In genomic region chr13:94208892-94209291, GRCm38 (mm10) we compare ENCODE assay signal across 19 mouse cellular contexts.
DNase-seq lines count a peak whose midpoint lies in the region; ATAC-seq and TF ChIP-seq lines count a peak whose summit lies in the region.
"Had no signal": no experiment of that assay in that cellular context is flagged by ENCODE, and none has a peak within 500 bp of the region (broad histone marks: within the 10 kb centered on the region; RNA-seq: fewer than 3 reads in every experiment).

No protein-coding gene starts in this region.

- no peak for TF ChIP-seq POLR2A in bone marrow, adult 2 months (IDR thresholded peaks at IDR 0.05; ENCODE audit: borderline replicate concordance, control insufficient read depth, low read depth, low read length)

- ATAC-seq in forebrain, postnatal 0 days: no peak
- no peak for ATAC-seq in forebrain, embryonic 11.5 days (replicated peaks; ENCODE audit: low FRiP score)
- no peak for ATAC-seq in hindbrain, embryonic 13.5 days (ENCODE audit: low FRiP score)
- ATAC-seq: midbrain, embryonic 16.5 days had no signal

- H3K9ac ChIP-seq in forebrain, postnatal 0 days: no peak overlapping the region
- no peak overlapping the region for H3K9ac ChIP-seq in forebrain, embryonic 11.5 days (ENCODE audit: low read length)
- no peak overlapping the region for H3K9ac ChIP-seq in hindbrain, embryonic 13.5 days
- H3K9ac ChIP-seq: forebrain, embryonic 12.5 days; heart, embryonic 12.5 days; hindbrain, embryonic 12.5 days; liver, embryonic 15.5 days; neural tube, embryonic 13.5 days; stomach, embryonic 15.5 days had no signal

- no peaks in the 10 kb centered on the region for H3K9me3 ChIP-seq in forebrain, postnatal 0 days (ENCODE audit: low read length)
- no peaks in the 10 kb centered on the region; the same call in 1 of the 2 replicates for H3K9me3 ChIP-seq in forebrain, embryonic 11.5 days (ENCODE audit: control insufficient read depth, low read length)
- peaks cover 4% of the 10 kb centered on the region for H3K9me3 ChIP-seq in E14TG2a.4 (ENCODE audit: low read length)
- H3K9me3 ChIP-seq in hindbrain, embryonic 13.5 days: peaks cover 6% of the 10 kb centered on the region
- H3K9me3 ChIP-seq: liver, embryonic 15.5 days; neural tube, embryonic 13.5 days; stomach, embryonic 15.5 days had no signal

- no peak overlapping the region for H3K4me3 ChIP-seq in forebrain, postnatal 0 days (ENCODE audit: low read depth, low read length)
- H3K4me3 ChIP-seq in forebrain, embryonic 11.5 days (ENCODE audit: low read depth, low read length): no peak overlapping the region
- no peak overlapping the region for H3K4me3 ChIP-seq in left cerebral cortex, adult 2 months
- H3K4me3 ChIP-seq in E14TG2a.4 (replicated peaks; ENCODE audit: low read length): no peak overlapping the region
- no peak overlapping the region for H3K4me3 ChIP-seq in bone marrow, adult 2 months (replicated peaks; ENCODE audit: control insufficient read depth, low read depth, low read length)
- no peak overlapping the region for H3K4me3 ChIP-seq in hindbrain, embryonic 13.5 days
- H3K4me3 ChIP-seq: forebrain, embryonic 12.5 days; heart, embryonic 12.5 days; hindbrain, embryonic 12.5 days; liver, embryonic 15.5 days; neural tube, embryonic 13.5 days; stomach, embryonic 15.5 days had no signal

- H3K4me2 ChIP-seq in forebrain, postnatal 0 days (ENCODE audit: low read depth): no peak overlapping the region
- no peak overlapping the region for H3K4me2 ChIP-seq in forebrain, embryonic 11.5 days (ENCODE audit: low read depth, low read length, severe bottlenecking)
- H3K4me2 ChIP-seq in hindbrain, embryonic 13.5 days: no peak overlapping the region
- H3K4me2 ChIP-seq: forebrain, embryonic 12.5 days; heart, embryonic 12.5 days; hindbrain, embryonic 12.5 days; liver, embryonic 15.5 days; neural tube, embryonic 13.5 days; stomach, embryonic 15.5 days had no signal

- H3K27ac ChIP-seq in forebrain, postnatal 0 days (ENCODE audit: low read depth, low read length): no peak overlapping the region
- H3K27ac ChIP-seq in forebrain, embryonic 11.5 days (ENCODE audit: low read depth, low read length): no peak overlapping the region
- no peak overlapping the region for H3K27ac ChIP-seq in left cerebral cortex, adult 2 months
- H3K27ac ChIP-seq in bone marrow, adult 2 months (ENCODE audit: control insufficient read depth, insufficient read depth, low read depth, low read length, poor library complexity): no peak overlapping the region
- no peak overlapping the region for H3K27ac ChIP-seq in hindbrain, embryonic 13.5 days
- H3K27ac ChIP-seq: forebrain, embryonic 12.5 days; hindbrain, embryonic 12.5 days; liver, embryonic 15.5 days; neural tube, embryonic 13.5 days; stomach, embryonic 15.5 days had no signal

- peaks cover 15% of the 10 kb centered on the region for H3K36me3 ChIP-seq in forebrain, postnatal 0 days (ENCODE audit: insufficient read depth)
- H3K36me3 ChIP-seq in forebrain, embryonic 11.5 days (ENCODE audit: control insufficient read depth, insufficient read depth, low read length): no peaks in the 10 kb centered on the region; the same call in 1 of the 2 replicates
- H3K36me3 ChIP-seq in E14TG2a.4 (ENCODE audit: insufficient read depth, low read length): no peaks in the 10 kb centered on the region; the same call in 1 of the 2 replicates
- H3K36me3 ChIP-seq in hindbrain, embryonic 13.5 days: peaks cover 42% of the 10 kb centered on the region

- TF ChIP-seq CTCF in forebrain, postnatal 0 days (IDR thresholded peaks at IDR 0.05; ENCODE audit: low read depth): peak; percentile 59
- TF ChIP-seq CTCF in left cerebral cortex, adult 2 months (IDR thresholded peaks at IDR 0.05): peak; percentile 50
- TF ChIP-seq CTCF in E14TG2a.4 (conservative IDR thresholded peaks at IDR 0.05; ENCODE audit: low read length): peak; percentile 73
- TF ChIP-seq CTCF in bone marrow, adult 2 months (IDR thresholded peaks at IDR 0.05; ENCODE audit: control insufficient read depth, insufficient read depth, low read length): 0 out of 2 replicates have a peak, but pooled peaks have one; percentile 11

- intact Hi-C loops in left cerebral cortex, adult 2 months (cut with DNase I): loop anchor here (5.0 kb wide), 1 partner anchor 417 kb away; no protein-coding TSS in a partner anchor
- intact Hi-C loops in left cerebral cortex, postnatal 14 days (cut with DNase I): loop anchor here (10.0 kb wide), 1 partner anchor 414 kb away; no protein-coding TSS in a partner anchor

- DNase-seq in forebrain, postnatal 0 days: no peak
- DNase-seq in forebrain, embryonic 11.5 days (ENCODE audit: low spot score): no peak
- DNase-seq in left cerebral cortex, adult 2 months (ENCODE audit: extremely low spot score in 1 of 2, low spot score in 2 of 2): no peak
- no peak for DNase-seq in left cerebral cortex, postnatal 14 days (ENCODE audit: low spot score in 2 of 2)
- DNase-seq in right cerebral cortex, postnatal 36 days (ENCODE audit: low spot score in 2 of 2): no peak
- DNase-seq: adrenal gland, postnatal 10 days; cerebellum, postnatal 36 days; gastrocnemius, postnatal 14 days; kidney, adult 9 months had no signal

- H3K27me3 ChIP-seq in forebrain, postnatal 0 days (ENCODE audit: insufficient read depth, low read length): no peaks in the 10 kb centered on the region
- no peaks in the 10 kb centered on the region for H3K27me3 ChIP-seq in forebrain, embryonic 11.5 days (ENCODE audit: control insufficient read depth, insufficient read depth, low read length)
- no peaks in the 10 kb centered on the region for H3K27me3 ChIP-seq in E14TG2a.4 (ENCODE audit: insufficient read depth, low read length)
- H3K27me3 ChIP-seq in hindbrain, embryonic 13.5 days: no peaks in the 10 kb centered on the region
- H3K27me3 ChIP-seq: forebrain, embryonic 12.5 days; heart, embryonic 12.5 days; hindbrain, embryonic 12.5 days; liver, embryonic 15.5 days; neural tube, embryonic 13.5 days; stomach, embryonic 15.5 days had no signal

- H3K4me1 ChIP-seq in forebrain, postnatal 0 days (ENCODE audit: insufficient read depth): peaks cover 8% of the 10 kb centered on the region
- no peaks in the 10 kb centered on the region for H3K4me1 ChIP-seq in forebrain, embryonic 11.5 days (replicated peaks; ENCODE audit: control insufficient read depth, insufficient read depth, low read length)
- H3K4me1 ChIP-seq in E14TG2a.4 (replicated peaks; ENCODE audit: low read depth, low read length): peaks cover 4% of the 10 kb centered on the region; the same call in 1 of the 2 replicates
- no peaks in the 10 kb centered on the region for H3K4me1 ChIP-seq in bone marrow, adult 2 months (ENCODE audit: control insufficient read depth, insufficient read depth, low read length)
- peaks cover 10% of the 10 kb centered on the region for H3K4me1 ChIP-seq in hindbrain, embryonic 13.5 days (replicated peaks)
- H3K4me1 ChIP-seq: liver, embryonic 15.5 days; stomach, embryonic 15.5 days had no signal

Comparison
In these comparisons a context has a peak if more than half of its experiments do, and no peak if none do; other contexts are left out.
1. CTCF ChIP-seq: peak in every context shown above with its lines; median percentile 73 in E14TG2a.4; 59 in forebrain, postnatal 0 days; 50 in left cerebral cortex, adult 2 months; 11 in bone marrow, adult 2 months.